Mouse (Mus musculus): ENCODE results near the gene Mast4.
"Not testable (repeated sequence)": the region's sequence is repeated elsewhere in the genome, so short reads cannot be mapped to it uniquely, and the experiment has no call there.

Mast4 gene

GRCm38 (mm10) chr13:102733063-102733462, 601.2 kb downstream of the Mast4 start:
- DNase-seq: no peak

- DNase-seq: not testable (repeated sequence)
These were observed 605.3 kb downstream of the Mast4 start for GRCm38 (mm10) chr13:102728951-102729350.

GRCm38 (mm10) chr13:102728035-102728434, 606.3 kb downstream of the Mast4 start:
- DNase-seq: no peak

- DNase-seq: peak in 1 of 2 experiments; percentile 60
These were observed 607.4 kb downstream of the Mast4 start for GRCm38 (mm10) chr13:102726876-102727275.

- no peak for DNase-seq
These were observed 608.4 kb downstream of the Mast4 start for GRCm38 (mm10) chr13:102725906-102726305.

- no peak for DNase-seq
These were observed 608.9 kb downstream of the Mast4 start for GRCm38 (mm10) chr13:102725416-102725815.

GRCm38 (mm10) chr13:102716973-102717372, 617.3 kb downstream of the Mast4 start:
- no peak for DNase-seq

- DNase-seq: no peak
These were observed 633.6 kb downstream of the Mast4 start for GRCm38 (mm10) chr13:102700744-102701143.

- no peak for DNase-seq
These were observed 634.1 kb downstream of the Mast4 start for GRCm38 (mm10) chr13:102700176-102700575.

- peak; percentile 73 to 86 for DNase-seq
These were observed 635.5 kb downstream of the Mast4 start for GRCm38 (mm10) chr13:102698751-102699323.

- DNase-seq: no peak
These were observed 636.0 kb downstream of the Mast4 start for GRCm38 (mm10) chr13:102698335-102698734.

- DNase-seq: no peak
These were observed 639.0 kb downstream of the Mast4 start for GRCm38 (mm10) chr13:102695121-102695905.

- no peak for DNase-seq
These were observed 640.1 kb downstream of the Mast4 start for GRCm38 (mm10) chr13:102694154-102694553.

- peak in 1 of 2 experiments; percentile 65 for DNase-seq
These were observed 640.9 kb downstream of the Mast4 start, which contains the start of gene Cd180 for GRCm38 (mm10) chr13:102693341-102693801. Gene Cd180 (plus strand): TSS chr13:102693558.

- no peak for DNase-seq
These were observed 642.7 kb downstream of the Mast4 start for GRCm38 (mm10) chr13:102691408-102692150.

GRCm38 (mm10) chr13:102690184-102690583, 644.1 kb downstream of the Mast4 start:
- no peak for DNase-seq

GRCm38 (mm10) chr13:102689201-102690090, 644.9 kb downstream of the Mast4 start:
- no peak for DNase-seq

GRCm38 (mm10) chr13:102688121-102688520, 646.2 kb downstream of the Mast4 start:
- DNase-seq: no peak

GRCm38 (mm10) chr13:102684890-102685289, 649.4 kb downstream of the Mast4 start:
- DNase-seq: no peak
